7 mouse cellular contexts compared by ENCODE assay signal in genomic region chrX:169988571-169989218, GRCm38 (mm10). TPM values are rescaled to one million over a fixed set of nuclear protein-coding genes. Genes with fewer than 3 reads are reported as not detected.
A peak's percentile ranks its signal among the peaks of the same experiment; 100 is the strongest.
DNase-seq lines count a peak whose midpoint lies in the region; ATAC-seq lines count a peak whose summit lies in the region.
"Not testable (repeated sequence)": the region's sequence is repeated elsewhere in the genome, so short reads cannot be mapped to it uniquely, and the experiment has no call there.

No protein-coding gene starts in this region.

- H3K9ac ChIP-seq in embryonic facial prominence, embryonic 11.5 days (replicated peaks; ENCODE audit: low read length); limb, embryonic 15.5 days; midbrain, embryonic 14.5 days (replicated peaks; ENCODE audit: low read length): not testable (repeated sequence)

- peaks cover 26% of the 10 kb centered on the region for H3K9me3 ChIP-seq in embryonic facial prominence, embryonic 11.5 days (replicated peaks; ENCODE audit: control insufficient read depth, low read length)
- peaks cover 27% of the 10 kb centered on the region for H3K9me3 ChIP-seq in limb, embryonic 15.5 days
- peaks cover 62% of the 10 kb centered on the region for H3K9me3 ChIP-seq in midbrain, embryonic 14.5 days (ENCODE audit: control insufficient read depth, low read length)

- not testable (repeated sequence) for H3K4me2 ChIP-seq in embryonic facial prominence, embryonic 11.5 days (ENCODE audit: low read depth, low read length); limb, embryonic 15.5 days; midbrain, embryonic 14.5 days (ENCODE audit: low read length)

- H3K27me3 ChIP-seq in embryonic facial prominence, embryonic 11.5 days (ENCODE audit: control insufficient read depth, insufficient read depth, low read length); limb, embryonic 15.5 days; midbrain, embryonic 14.5 days (ENCODE audit: control insufficient read depth, insufficient read depth, low read length): not testable (repeated sequence)

- DNase-seq in adrenal gland, postnatal 10 days: peak; percentile 67
- DNase-seq in embryonic facial prominence, embryonic 11.5 days (ENCODE audit: low spot score): not testable (repeated sequence)
- peak; percentile 98 for DNase-seq in heart, adult 11 months
- peak; percentile 62 for DNase-seq in kidney, adult 18-20 months
- DNase-seq in midbrain, embryonic 14.5 days: peak; percentile 12
- DNase-seq in spleen, postnatal 10 days (ENCODE audit: low spot score in 2 of 2): peak; percentile 48 to 53

- H3K27ac ChIP-seq in embryonic facial prominence, embryonic 11.5 days (replicated peaks; ENCODE audit: low read depth, low read length); limb, embryonic 15.5 days; midbrain, embryonic 14.5 days (replicated peaks; ENCODE audit: low read depth, low read length): not testable (repeated sequence)

- peaks cover 35% of the 10 kb centered on the region for H3K36me3 ChIP-seq in embryonic facial prominence, embryonic 11.5 days (replicated peaks; ENCODE audit: control insufficient read depth, insufficient read depth, low read depth, low read length)
- peaks cover 45% of the 10 kb centered on the region for H3K36me3 ChIP-seq in limb, embryonic 15.5 days
- peaks cover 56% of the 10 kb centered on the region for H3K36me3 ChIP-seq in midbrain, embryonic 14.5 days (ENCODE audit: control insufficient read depth, insufficient read depth, low read length)

- not testable (repeated sequence) for H3K4me3 ChIP-seq in embryonic facial prominence, embryonic 11.5 days (ENCODE audit: low read depth, low read length); limb, embryonic 15.5 days; midbrain, embryonic 14.5 days (replicated peaks; ENCODE audit: low read depth, low read length)

- peak; percentile 29 for ATAC-seq in embryonic facial prominence, embryonic 11.5 days (replicated peaks; ENCODE audit: insufficient number of reproducible peaks, low FRiP score, low TSS enrichment, low read depth)
- ATAC-seq in limb, embryonic 15.5 days (ENCODE audit: insufficient number of reproducible peaks, low FRiP score, low TSS enrichment, low read depth): peak; percentile 40; the same call in 1 of the 2 replicates
- not testable (repeated sequence) for ATAC-seq in midbrain, embryonic 14.5 days (ENCODE audit: low FRiP score, low TSS enrichment)

- not testable (repeated sequence) for H3K4me1 ChIP-seq in embryonic facial prominence, embryonic 11.5 days (ENCODE audit: control insufficient read depth, insufficient read depth, low read length); limb, embryonic 15.5 days; midbrain, embryonic 14.5 days (ENCODE audit: control insufficient read depth, insufficient read depth, low read length)

- 92% methylated on average over 56 of the region's 56 CpGs for WGBS in embryonic facial prominence, embryonic 11.5 days
- WGBS in limb, embryonic 15.5 days: 91% methylated on average over 56 of the region's 56 CpGs
- WGBS in midbrain, embryonic 14.5 days: 90% methylated on average over 56 of the region's 56 CpGs

RNA-seq across cellular contexts. Expression of gene Gm21887, which starts 20.8 kb away (rescaled TPM):
- total RNA-seq in adrenal gland, postnatal 10 days (2021): 100 to 1,000 TPM; 102 to 237 TPM
- 154 and 162 TPM in 2 replicates for polyA plus RNA-seq in embryonic facial prominence, embryonic 11.5 days (2014; fragmentation: Nextera tagmentation; extraction: Ambion mirVana)
- polyA plus RNA-seq in limb, embryonic 15.5 days (2015; fragmentation: Nextera tagmentation; extraction: Ambion mirVana): 133 and 163 TPM in 2 replicates
- 126 and 339 TPM in 2 replicates for polyA plus RNA-seq in midbrain, embryonic 14.5 days (2014; fragmentation: Nextera tagmentation; extraction: Ambion mirVana)
